In the genomic region with DNA sequence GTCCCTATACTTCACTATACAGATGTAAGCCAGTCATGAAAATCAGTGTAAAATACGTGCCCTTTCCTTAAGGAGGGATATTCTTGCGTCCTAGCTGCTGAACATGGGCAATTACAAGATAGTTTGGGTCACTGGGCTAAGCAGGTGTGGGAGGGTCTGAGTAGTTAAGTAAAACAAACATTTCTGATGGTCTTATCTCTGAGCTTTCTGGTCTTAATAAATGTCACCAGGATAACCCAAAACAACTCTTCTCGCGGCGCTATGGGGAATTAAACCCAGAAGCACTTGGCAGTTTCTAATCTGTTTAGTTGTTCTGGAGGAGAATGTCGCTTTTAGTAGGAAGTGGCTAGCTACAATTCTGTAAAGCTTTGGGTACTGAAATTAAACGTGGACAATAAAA, we compare ENCODE assay signal across 17 mouse cellular contexts.
"Had no signal": no experiment of that assay in that cellular context is flagged by ENCODE, and none has a peak within 500 bp of the region (broad histone marks: within the 10 kb centered on the region; RNA-seq: fewer than 3 reads in every experiment).

No protein-coding gene starts in this region.

- H3K4me3 ChIP-seq: lung, embryonic 15.5 days; megakaryocyte, embryonic 14.5 days; midbrain, embryonic 12.5 days; neural tube, embryonic 12.5 days; stomach, embryonic 15.5 days had no signal

- DNase-seq: lung, adult 2 months; lung, postnatal 14 days; lung, postnatal 36 days; midbrain, embryonic 14.5 days; right cerebral cortex, postnatal 14 days; thymus, adult 2 months; thymus, postnatal 25 days; thymus, postnatal 4 days had no signal

- H3K9me3 ChIP-seq: lung, embryonic 15.5 days; megakaryocyte, embryonic 14.5 days; midbrain, embryonic 12.5 days; neural tube, embryonic 12.5 days; stomach, embryonic 15.5 days had no signal

- H3K27me3 ChIP-seq: lung, embryonic 15.5 days; megakaryocyte, embryonic 14.5 days; midbrain, embryonic 12.5 days; neural tube, embryonic 12.5 days; stomach, embryonic 15.5 days had no signal

- H3K4me1 ChIP-seq: lung, embryonic 15.5 days; megakaryocyte, embryonic 14.5 days; midbrain, embryonic 12.5 days; neural tube, embryonic 12.5 days; stomach, embryonic 15.5 days had no signal

- H3K4me2 ChIP-seq: lung, embryonic 15.5 days; midbrain, embryonic 12.5 days; neural tube, embryonic 12.5 days; stomach, embryonic 15.5 days had no signal

- H3K9ac ChIP-seq: lung, embryonic 15.5 days; midbrain, embryonic 12.5 days; neural tube, embryonic 12.5 days; stomach, embryonic 15.5 days had no signal

- H3K27ac ChIP-seq: lung, embryonic 15.5 days; macrophage; midbrain, embryonic 12.5 days; neural tube, embryonic 12.5 days; stomach, embryonic 15.5 days; stomach, postnatal 0 days had no signal

- ATAC-seq: lung, postnatal 0 days; midbrain, embryonic 16.5 days had no signal

- H3K36me3 ChIP-seq: lung, embryonic 15.5 days; midbrain, embryonic 12.5 days; neural tube, embryonic 12.5 days; stomach, embryonic 15.5 days had no signal
